Mouse (Mus musculus) MEL (cell line): Measurements from ENCODE around the gene Smpd3. TPM values are rescaled to one million over a fixed set of nuclear protein-coding genes. Genes with fewer than 3 reads are reported as not detected.

Experiments used
- DNase-seq: peaks from one replicate; pipeline ENCODE4 v3.0.0; 2011; ENCODE audit warnings: low read depth, low spot score
- H3K27ac ChIP-seq: 2 replicates; pipeline ENCODE4 v1.5.1; 2012; ENCODE audit warnings: low read depth, mild to moderate bottlenecking, control low read depth, low read length, moderate library complexity; ENCODE audit not compliant: control insufficient read depth
- H3K27me3 ChIP-seq, 2 experiments: fragments of 150-350 bp in 1 of 2; sonication (generic) in 1 of 2; 2 replicates each; pipeline ENCODE4 v1.6.1; 2012; ENCODE audit warnings: low read length in 2 of 2, mild to moderate bottlenecking in 2 of 2, improper control_type of control experiment in 1 of 2, moderate library complexity in 1 of 2; ENCODE audit not compliant: insufficient read depth in 2 of 2, control insufficient read depth in 1 of 2
- H3K36me3 ChIP-seq, 2 experiments: 2 replicates each; pipeline ENCODE4 v1.6.1; 2012 to 2014; ENCODE audit warnings: low read length in 2 of 2, improper control_type of control experiment in 1 of 2, inconsistent platforms in 1 of 2, mild to moderate bottlenecking in 1 of 2; ENCODE audit not compliant: insufficient read depth in 2 of 2, control insufficient read depth in 1 of 2
- H3K4me1 ChIP-seq, 2 experiments: fragments of 150-350 bp in 1 of 2; sonication (generic) in 1 of 2; 2 replicates each; pipeline ENCODE4 v1.6.1; 2012; ENCODE audit warnings: low read length in 2 of 2, improper control_type of control experiment in 1 of 2, mild to moderate bottlenecking in 1 of 2; ENCODE audit not compliant: insufficient read depth in 2 of 2, control insufficient read depth in 1 of 2
- H3K4me3 ChIP-seq, 2 experiments: fragments of 150-350 bp in 1 of 2; sonication (generic) in 1 of 2; 2 replicates each; pipeline ENCODE4 v1.5.1; 2012; ENCODE audit warnings: low read depth in 2 of 2, low read length in 2 of 2, mild to moderate bottlenecking in 2 of 2, moderate library complexity in 2 of 2, control low read depth in 1 of 2, improper control_type of control experiment in 1 of 2; ENCODE audit not compliant: control insufficient read depth in 1 of 2, insufficient read depth in 1 of 2
- H3K79me2 ChIP-seq: 2 replicates; pipeline ENCODE4 v1.6.1; 2012; ENCODE audit warnings: mild to moderate bottlenecking, low read length, moderate library complexity; ENCODE audit not compliant: control insufficient read depth, poor library complexity, insufficient read depth
- H3K9ac ChIP-seq: 2 replicates; pipeline ENCODE4 v1.6.1; 2012; ENCODE audit warnings: low read depth, mild to moderate bottlenecking, control low read depth, low read length, moderate library complexity; ENCODE audit not compliant: control insufficient read depth, poor library complexity, severe bottlenecking
- H3K9me3 ChIP-seq: fragments of 150-350 bp; sonication (generic); replicated peaks from 2 replicates; pipeline ENCODE4 v1.6.1; 2012; ENCODE audit warnings: mild to moderate bottlenecking, low read length, improper control_type of control experiment, moderate library complexity; ENCODE audit not compliant: insufficient read depth
- CHD2 ChIP-seq: IDR thresholded peaks from 2 replicates; pipeline ENCODE4 v1.6.1; 2011; ENCODE audit warnings: low read length, improper control_type of control experiment
- E2F4 ChIP-seq: IDR thresholded peaks from 2 replicates; pipeline ENCODE4 v1.6.1; 2011; ENCODE audit warnings: low read depth, low read length, improper control_type of control experiment, borderline replicate concordance
- ETS1 ChIP-seq: IDR thresholded peaks from 2 replicates; pipeline ENCODE4 v1.6.1; 2012; ENCODE audit warnings: low read depth, mild to moderate bottlenecking, inconsistent platforms, low read length, improper control_type of control experiment, moderate library complexity
- GABPA ChIP-seq: IDR thresholded peaks from 2 replicates; pipeline ENCODE4 v1.6.1; 2012; ENCODE audit warnings: low read depth, mild to moderate bottlenecking, inconsistent platforms, low read length, improper control_type of control experiment, moderate library complexity
- GATA1 ChIP-seq: IDR thresholded peaks from 2 replicates; pipeline ENCODE4 v1.6.1; 2011; ENCODE audit warnings: low read depth, low read length, improper control_type of control experiment
- HCFC1 ChIP-seq: IDR thresholded peaks from 2 replicates; pipeline ENCODE4 v1.6.1; 2012; ENCODE audit warnings: low read depth, mild to moderate bottlenecking, inconsistent platforms, low read length, improper control_type of control experiment, moderate library complexity
- JUND ChIP-seq: IDR thresholded peaks from 2 replicates; pipeline ENCODE4 v1.6.1; 2011; ENCODE audit warnings: low read depth, mild to moderate bottlenecking, improper control_type of control experiment, low read length
- KAT2A ChIP-seq: conservative IDR thresholded peaks from 2 replicates; pipeline ENCODE4 v1.6.1; 2012; ENCODE audit warnings: low read depth, low read length, improper control_type of control experiment, inconsistent platforms
- MXI1 ChIP-seq: IDR thresholded peaks from 2 replicates; pipeline ENCODE4 v1.6.1; 2011; ENCODE audit warnings: mild to moderate bottlenecking, low read depth, low read length, improper control_type of control experiment
- POLR2A ChIP-seq, 2 experiments: IDR thresholded peaks; 2 replicates each; pipeline ENCODE4 v1.6.1; 2011 to 2012; ENCODE audit warnings: low read length in 2 of 2, mild to moderate bottlenecking in 2 of 2, control low read depth in 1 of 2, improper control_type of control experiment in 1 of 2, low read depth in 1 of 2, moderate library complexity in 1 of 2; ENCODE audit not compliant: control insufficient read depth in 1 of 2, insufficient read depth in 1 of 2, poor library complexity in 1 of 2
- TCF12 ChIP-seq: IDR thresholded peaks from 2 replicates; pipeline ENCODE4 v1.6.1; 2014; ENCODE audit warnings: low read depth, mild to moderate bottlenecking, inconsistent platforms, low read length, improper control_type of control experiment, moderate library complexity
- USF2 ChIP-seq, 2 experiments: IDR thresholded peaks; 2 replicates each; pipeline ENCODE4 v1.6.1; 2011 to 2012; ENCODE audit warnings: improper control_type of control experiment in 2 of 2, low read length in 2 of 2, borderline replicate concordance in 1 of 2, inconsistent platforms in 1 of 2, low read depth in 1 of 2, mild to moderate bottlenecking in 1 of 2; ENCODE audit not compliant: insufficient read depth in 1 of 2
- ZC3H11A ChIP-seq: IDR thresholded peaks from 2 replicates; pipeline ENCODE4 v1.6.1; 2012; ENCODE audit warnings: low read depth, mild to moderate bottlenecking, inconsistent platforms, low read length, improper control_type of control experiment
- ZKSCAN1 ChIP-seq: IDR thresholded peaks from 2 replicates; pipeline ENCODE4 v1.6.1; 2012; ENCODE audit warnings: low read depth, mild to moderate bottlenecking, inconsistent platforms, low read length, improper control_type of control experiment, moderate library complexity
- ZNF384 ChIP-seq: IDR thresholded peaks from 2 replicates; pipeline ENCODE4 v1.6.1; 2012; ENCODE audit warnings: low read depth, mild to moderate bottlenecking, inconsistent platforms, low read length, improper control_type of control experiment
- polyA plus RNA-seq, 2 experiments: library from polyadenylated mRNA; stranded (reverse) in 1 of 2; unstranded in 1 of 2; fragments of >175 nt in 1 of 2; fragments of >200 nt in 1 of 2; gene quantifications; 2 replicates each; pipeline versions ENCODE4 v1.2.1 to v1.2.4; 2012; ENCODE audit warnings: low replicate concordance in 2 of 2, low read depth in 1 of 2; ENCODE audit not compliant: insufficient read length in 2 of 2, insufficient read depth in 1 of 2, missing spikeins in 1 of 2
- total RNA-seq: library from RNA; depleted of rRNA; stranded (reverse); fragments of 300-350 nt; gene quantifications from 2 replicates; pipeline ENCODE4 v1.2.3, GENCODE M21; 2012

The Smpd3 gene
- total and polyA plus RNA-seq, 3 experiments, result 0.04 to 0.08 TPM; not detected in 1

GRCm38 (mm10) chr8:106280844-106281243 lies 56.9 kb downstream of the Smpd3 start:
- H3K9ac ChIP-seq, result no peak overlapping the region
- peaks cover 36 to 42% of the 10 kb centered on the region in 2 experiments for H3K27me3 ChIP-seq
- no peaks in the 10 kb centered on the region for H3K4me1 ChIP-seq
- H3K36me3 ChIP-seq, result no peaks in the 10 kb centered on the region
- H3K4me3 ChIP-seq, result no peak overlapping the region
- no peak for DNase-seq
- no peaks in the 10 kb centered on the region for H3K9me3 ChIP-seq
- TF ChIP-seq ETS1 (no peak), ZNF384 (no peak), E2F4 (no peak)
- TF ChIP-seq, all 39 proteins: peak for 0
- Histone ChIP-seq H3K79me2 (no peaks in the 10 kb centered on the region), H3K27ac (no peak overlapping the region)

- Histone ChIP-seq H3K27me3 (peaks cover 36 to 43% of the 10 kb centered on the region in 2 experiments), H3K9me3 (no peaks in the 10 kb centered on the region), H3K4me1 (no peaks in the 10 kb centered on the region), H3K27ac (no peak overlapping the region), H3K36me3 (no peaks in the 10 kb centered on the region), H3K9ac (no peak overlapping the region), H3K79me2 (no peaks in the 10 kb centered on the region), H3K4me3 (no peak overlapping the region)
- TF ChIP-seq ZC3H11A (no peak), GABPA (no peak), E2F4 (no peak), ETS1 (no peak), ZKSCAN1 (no peak), USF2 (IDR thresholded peaks at IDR 0.05; ENCODE audit: borderline replicate concordance in 1 of 2, insufficient read depth in 1 of 2, low read depth in 1 of 2, low read length in 2 of 2) (no peak), MXI1 (no peak), HCFC1 (no peak), CHD2 (no peak), JUND (no peak), KAT2A (no peak), GATA1 (no peak), POLR2A (IDR thresholded peaks at IDR 0.05; ENCODE audit: control insufficient read depth in 1 of 2, insufficient read depth in 1 of 2, low read depth in 1 of 2, low read length in 2 of 2, poor library complexity in 1 of 2) (no peak), TCF12 (no peak)
- DNase-seq, result no peak
These were observed 57.6 kb downstream of the Smpd3 start for GRCm38 (mm10) chr8:106280154-106280553.
